Mouse (Mus musculus): ENCODE data around the gene Krtap19-4.

- TF ChIP-seq CTCF (IDR thresholded peaks at IDR 0.05; ENCODE audit: low read depth, low read length) (no peak), POLR2A (IDR thresholded peaks at IDR 0.05; ENCODE audit: extremely low read depth, insufficient read depth, low read length) (no peak)
Measured at GRCm38 (mm10) chr16:88932165-88932564, 47.3 kb upstream of the Krtap19-4 start, which contains the start of gene Krtap19-9b.

Data from liver, adult 2 months (tissue).